33 mouse cellular contexts compared by ENCODE assay signal in genomic region chr11:91576856-91577255, GRCm38 (mm10). TPM values are rescaled to one million over a fixed set of nuclear protein-coding genes. Genes with fewer than 3 reads are reported as not detected.
"Had no signal": no experiment of that assay in that cellular context is flagged by ENCODE, and none has a peak within 500 bp of the region (broad histone marks: within the 10 kb centered on the region; RNA-seq: fewer than 3 reads in every experiment).

No protein-coding gene starts in this region.

- H3K27me3 ChIP-seq: liver, embryonic 13.5 days; midbrain, embryonic 15.5 days; neural tube, embryonic 13.5 days; stomach, embryonic 15.5 days had no signal

- H3K4me1 ChIP-seq: liver, embryonic 13.5 days; midbrain, embryonic 15.5 days; neural tube, embryonic 13.5 days; stomach, embryonic 15.5 days had no signal

- H3K4me2 ChIP-seq: liver, embryonic 13.5 days; midbrain, embryonic 11.5 days; midbrain, embryonic 15.5 days; neural tube, embryonic 13.5 days; stomach, embryonic 15.5 days had no signal

- H3K27ac ChIP-seq: left cerebral cortex, adult 2 months; liver, embryonic 13.5 days; midbrain, embryonic 15.5 days; neural tube, embryonic 13.5 days; stomach, embryonic 15.5 days had no signal

- H3K36me3 ChIP-seq: liver, embryonic 13.5 days; midbrain, embryonic 15.5 days; neural tube, embryonic 13.5 days; stomach, embryonic 15.5 days had no signal

- ATAC-seq: midbrain, embryonic 15.5 days had no signal

- H3K9ac ChIP-seq: liver, embryonic 13.5 days; midbrain, embryonic 15.5 days; neural tube, embryonic 13.5 days; stomach, embryonic 15.5 days had no signal

- H3K4me3 ChIP-seq: left cerebral cortex, adult 2 months; liver, embryonic 13.5 days; midbrain, embryonic 15.5 days; myocyte; neural tube, embryonic 13.5 days; stomach, embryonic 15.5 days had no signal

- H3K9me3 ChIP-seq: liver, embryonic 13.5 days; midbrain, embryonic 15.5 days; neural tube, embryonic 13.5 days; stomach, embryonic 15.5 days had no signal

- DNase-seq: kidney, adult 18-20 months; kidney, adult 9 months; kidney, postnatal 25 days; layer of hippocampus, postnatal 36 days; liver, embryonic 13.5 days; lung, adult 2 months; lung, postnatal 14 days; right cerebral cortex, adult 18-20 months; right cerebral cortex, postnatal 14 days; right cerebral cortex, postnatal 4 days; thymus, adult 2 months; thymus, postnatal 14 days; thymus, postnatal 4 days had no signal

RNA-seq across cellular contexts. Expression of gene Kif2b, which starts 0.5 kb away (rescaled TPM):
- total RNA-seq: layer of hippocampus, adult 8-10 months; layer of hippocampus, postnatal 10 days; layer of hippocampus, postnatal 36 days; left cerebral cortex, adult 2 months; left cerebral cortex, postnatal 10 days; left cerebral cortex, postnatal 36 days; liver, adult 2 months; megakaryocyte progenitor cell, adult 5-6 weeks; megakaryocyte-erythroid progenitor cell, adult 5-6 weeks; neutrophil, adult 5-6 weeks had no signal
- polyA plus RNA-seq: kidney, embryonic 16.5 days; large intestine, adult 2 months; limb, embryonic 11.5 days; limb, embryonic 14.5 days; liver, adult 2 months; liver, embryonic 13.5 days; liver, embryonic 16.5 days; lung, adult 2 months; lung, embryonic 16.5 days; midbrain, embryonic 11.5 days; midbrain, embryonic 15.5 days; myocyte; neural tube, embryonic 13.5 days; stomach, embryonic 15.5 days; thymus, adult 2 months had no signal
